Mouse (Mus musculus) olfactory bulb, adult 2 months (tissue): ENCODE results near the gene Umad1.

Experiments used
- CTCF ChIP-seq: fragments of 200-500 bp; IDR thresholded peaks from 2 replicates; pipeline ENCODE4 v1.5.1; 2012; ENCODE audit warnings: low read depth, mild to moderate bottlenecking, low read length, moderate library complexity; ENCODE audit not compliant: insufficient read depth
- POLR2A ChIP-seq: fragments of 200-500 bp; IDR thresholded peaks from 2 replicates; pipeline ENCODE4 v1.6.1; 2012; ENCODE audit warnings: mild to moderate bottlenecking, low read depth, low read length, moderate library complexity; ENCODE audit not compliant: insufficient read depth

- TF ChIP-seq CTCF: no peak
- TF ChIP-seq POLR2A: no peak
Measured at GRCm38 (mm10) chr6:8497868-8498257, 238.8 kb downstream of the Umad1 start.
